Mouse (Mus musculus) C2C12 (cell line): ENCODE data around the gene Paxbp1.

ENCODE experiments used
- CTCF ChIP-seq: IDR thresholded peaks from one replicate; pipeline ENCODE4 v1.5.1; 2011; ENCODE audit not compliant: control insufficient read depth, insufficient read depth, insufficient read length
- MAX ChIP-seq: IDR thresholded peaks from one replicate; pipeline ENCODE4 v1.6.1; 2011; ENCODE audit warnings: mild to moderate bottlenecking, control low read depth
- MYOD1 ChIP-seq: IDR thresholded peaks from one replicate; pipeline ENCODE4 v1.6.1; 2011; ENCODE audit warnings: low read depth; ENCODE audit not compliant: control insufficient read depth, insufficient read length

DNA sequence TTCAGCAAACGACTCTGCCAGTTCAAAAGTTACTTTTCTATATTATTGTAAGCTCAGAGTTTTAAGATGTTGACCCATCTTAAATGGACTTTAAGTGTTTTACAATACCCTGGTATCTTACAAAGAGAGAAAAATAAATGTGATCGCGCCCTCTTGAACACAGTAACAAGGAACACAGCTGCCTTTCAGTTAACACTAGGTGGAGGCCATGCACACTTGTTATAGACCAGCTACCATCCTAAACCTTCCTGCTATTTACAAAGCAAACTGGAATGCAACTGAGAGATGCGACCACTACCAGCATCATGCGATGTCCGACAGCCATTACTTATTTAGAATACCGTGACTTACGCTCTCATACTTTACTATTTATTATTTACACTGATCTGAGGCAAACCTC lies 55.2 kb downstream of the Paxbp1 start:
- TF ChIP-seq CTCF (no peak), MAX (no peak), MYOD1 (no peak)
